Mouse (Mus musculus): ENCODE measurements around the gene Calr.
"Not testable (repeated sequence)": the region's sequence is repeated elsewhere in the genome, so short reads cannot be mapped to it uniquely, and the experiment has no call there.

Calr gene

DNA sequence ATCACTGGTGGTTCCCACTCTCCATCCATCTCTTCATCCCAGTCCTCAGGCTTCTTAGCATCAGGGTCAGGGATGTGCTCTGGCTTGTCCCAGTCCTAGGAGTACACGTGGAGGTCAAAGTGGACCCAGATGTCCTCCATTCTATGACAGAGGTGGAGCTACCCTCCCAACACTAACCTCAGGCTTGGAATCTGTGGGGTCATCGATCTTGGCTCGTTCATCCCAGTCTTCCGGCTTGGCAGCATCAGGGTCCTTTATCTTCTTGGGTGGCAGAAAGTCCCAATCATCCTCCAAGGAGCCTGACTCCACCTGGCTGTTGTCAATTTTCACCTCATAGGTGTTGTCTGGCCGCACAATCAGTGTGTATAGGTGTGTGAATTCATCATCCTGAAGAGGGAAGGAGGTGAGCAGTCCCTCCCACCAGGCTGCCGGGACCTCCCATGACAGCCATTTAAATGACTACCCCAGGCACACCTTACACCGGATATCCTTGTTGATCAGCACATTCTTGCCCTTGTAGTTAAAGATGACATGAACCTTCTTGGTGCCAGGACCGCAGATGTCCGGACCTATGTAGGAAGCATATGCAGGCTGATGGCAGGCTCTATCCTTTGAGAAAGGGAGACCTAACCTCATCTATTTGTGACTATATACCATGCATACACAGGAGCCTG lies 2.2 kb downstream of the Calr start:
- DNase-seq (ENCODE audit: low spot score in 2 of 2) = no peak

DNA sequence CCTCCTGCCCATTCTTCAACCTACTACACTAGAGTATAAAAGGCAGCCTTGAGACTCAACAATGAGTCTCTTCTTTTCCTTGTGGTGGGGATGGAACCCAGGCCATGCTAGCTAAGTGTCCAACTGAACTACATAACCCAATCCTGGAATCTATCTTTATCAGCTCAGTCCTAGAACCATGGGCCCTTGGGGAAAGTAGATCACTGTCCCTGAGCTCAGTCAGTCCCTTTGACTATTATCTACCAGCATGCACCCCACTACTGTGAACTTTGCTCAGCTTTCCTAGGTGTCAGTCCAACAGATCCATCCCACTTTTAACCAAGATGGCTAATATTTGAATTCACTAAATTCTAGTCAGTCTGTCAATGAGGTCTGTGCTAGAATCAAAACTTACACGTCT lies 5.2 kb downstream of the Calr start:
- DNase-seq (ENCODE audit: low spot score in 2 of 2) = no peak

DNA sequence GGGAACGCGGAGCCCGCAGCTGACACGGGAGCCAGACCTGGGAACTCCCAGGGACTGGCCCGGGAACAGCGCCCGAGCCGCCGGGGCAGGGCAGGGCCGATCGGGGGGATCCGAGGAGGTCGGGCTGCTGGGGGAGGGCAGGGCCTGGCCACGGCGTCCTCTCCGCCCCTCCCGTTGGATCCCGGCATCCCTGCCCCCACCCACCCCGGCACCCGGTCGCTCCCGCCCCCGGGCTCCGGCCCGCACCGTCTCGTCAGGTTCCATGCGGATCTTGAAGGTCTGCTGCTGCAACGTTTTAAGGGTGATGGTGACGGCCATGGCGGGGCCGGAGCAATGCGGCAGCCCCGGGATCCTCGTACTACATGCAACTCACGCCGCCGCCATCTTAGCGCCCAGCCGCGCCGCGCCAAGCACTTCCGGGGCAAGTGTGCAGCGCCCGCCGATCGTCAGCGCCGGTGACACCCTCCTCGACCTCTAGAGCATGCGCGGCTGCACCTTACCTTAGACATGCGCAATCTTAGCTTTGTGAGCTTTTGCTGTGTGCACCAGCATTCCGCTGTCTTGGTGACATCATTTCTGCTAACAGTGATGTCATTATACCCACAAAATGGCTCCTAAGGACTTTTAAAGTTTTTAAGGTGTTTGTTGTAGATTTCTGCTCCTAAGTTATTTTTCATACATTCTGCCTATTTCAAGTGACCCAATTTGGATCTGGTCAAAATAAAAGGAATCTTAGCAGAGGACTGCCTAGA lies 6.3 kb downstream of the Calr start, which contains the start of gene Rad23a:
Rad23a (minus strand) TSS at position 418 of the 752 bp plus-strand sequence.
- DNase-seq (ENCODE audit: low spot score in 2 of 2) = peak; percentile 91 to 95

DNA sequence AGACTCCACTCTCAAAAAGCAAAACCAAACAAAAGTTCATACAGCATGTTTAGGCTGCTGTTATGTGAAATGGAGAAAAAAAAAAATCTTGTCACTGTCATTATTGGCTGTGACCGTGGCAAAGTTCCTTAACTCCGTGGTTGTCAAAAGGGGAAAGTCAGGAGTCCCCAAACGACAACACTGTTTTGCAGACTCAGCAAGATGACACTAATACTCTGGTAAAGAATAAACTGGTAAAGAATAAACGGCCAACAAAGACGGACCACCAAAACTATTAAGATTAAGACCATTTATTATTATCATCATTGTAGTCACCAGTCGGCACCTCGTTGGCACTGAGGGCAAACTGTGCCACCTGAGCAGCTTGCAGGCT lies 6.9 kb downstream of the Calr start:
- no peak for DNase-seq (ENCODE audit: low spot score in 2 of 2)

GRCm38 (mm10) chr8:84839411-84839810 lies 7.3 kb downstream of the Calr start:
- no peak for DNase-seq (ENCODE audit: low spot score in 2 of 2)

DNA sequence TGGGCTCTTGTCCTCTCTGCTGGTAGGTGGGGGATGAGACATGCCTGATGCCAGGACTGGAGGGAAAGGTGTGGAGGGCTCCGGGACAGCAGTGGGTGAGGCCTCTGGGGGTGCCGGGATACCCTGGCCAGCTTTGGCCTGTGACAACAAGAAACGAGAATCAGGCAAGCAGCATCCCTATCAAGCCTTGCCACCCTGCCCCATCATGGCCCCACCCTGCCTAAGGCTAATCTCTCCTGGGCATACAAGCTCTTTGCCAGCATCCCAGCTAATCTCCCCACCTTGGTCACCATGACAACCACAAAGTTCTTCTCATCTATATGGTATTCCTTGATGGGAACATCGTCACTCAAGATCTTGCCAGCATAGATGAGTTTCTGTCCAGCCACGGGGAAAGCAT lies 8.2 kb downstream of the Calr start:
- peak; percentile 86 to 88 for DNase-seq (ENCODE audit: low spot score in 2 of 2)

- peak in 1 of 2 experiments; percentile 74 for DNase-seq (ENCODE audit: low spot score in 2 of 2)
These were observed 8.7 kb downstream of the Calr start for GRCm38 (mm10) chr8:84837912-84838470.

DNA sequence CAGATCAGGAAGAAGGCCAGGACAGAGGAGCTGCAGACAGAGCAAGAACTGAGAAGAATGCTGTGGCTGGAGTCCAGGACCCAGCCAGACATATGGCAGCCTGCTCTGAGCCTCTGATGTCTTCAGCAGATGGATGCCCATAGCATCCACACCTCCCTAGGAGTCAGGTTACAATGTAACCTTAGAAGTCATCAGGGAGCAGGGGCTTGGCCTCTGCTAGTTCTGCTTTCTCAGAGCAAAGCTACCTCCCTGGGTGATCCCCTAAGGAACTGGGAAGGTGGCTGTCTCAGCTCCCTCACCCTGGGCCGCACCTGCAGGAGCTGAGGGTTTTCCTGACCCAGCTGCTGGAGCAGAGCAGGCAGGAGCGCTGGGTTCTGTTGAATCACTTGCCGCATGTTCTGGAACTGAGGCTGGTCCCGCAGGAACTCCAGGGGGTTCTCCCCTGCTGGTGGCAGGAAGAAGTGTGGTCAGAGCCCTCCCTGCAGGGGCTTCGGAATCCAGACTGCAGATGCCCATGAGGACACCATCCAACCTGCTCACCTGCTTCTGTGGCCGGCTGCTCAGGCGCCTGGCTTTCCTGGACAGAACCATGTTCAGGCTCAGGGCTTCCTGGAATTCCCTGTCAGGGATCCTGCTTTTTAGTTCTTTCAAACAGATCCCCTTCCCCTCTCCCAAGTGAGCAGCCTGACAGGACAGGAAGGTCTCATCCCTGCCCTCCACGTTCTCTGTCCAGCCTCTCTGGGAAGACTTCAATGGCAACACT lies 9.4 kb downstream of the Calr start:
- DNase-seq (ENCODE audit: low spot score in 2 of 2) = peak in 1 of 2 experiments; percentile 36

GRCm38 (mm10) chr8:84834866-84835855 lies 11.6 kb downstream of the Calr start:
- DNase-seq (ENCODE audit: low spot score in 2 of 2) = peak in 1 of 2 experiments; percentile 64

DNA sequence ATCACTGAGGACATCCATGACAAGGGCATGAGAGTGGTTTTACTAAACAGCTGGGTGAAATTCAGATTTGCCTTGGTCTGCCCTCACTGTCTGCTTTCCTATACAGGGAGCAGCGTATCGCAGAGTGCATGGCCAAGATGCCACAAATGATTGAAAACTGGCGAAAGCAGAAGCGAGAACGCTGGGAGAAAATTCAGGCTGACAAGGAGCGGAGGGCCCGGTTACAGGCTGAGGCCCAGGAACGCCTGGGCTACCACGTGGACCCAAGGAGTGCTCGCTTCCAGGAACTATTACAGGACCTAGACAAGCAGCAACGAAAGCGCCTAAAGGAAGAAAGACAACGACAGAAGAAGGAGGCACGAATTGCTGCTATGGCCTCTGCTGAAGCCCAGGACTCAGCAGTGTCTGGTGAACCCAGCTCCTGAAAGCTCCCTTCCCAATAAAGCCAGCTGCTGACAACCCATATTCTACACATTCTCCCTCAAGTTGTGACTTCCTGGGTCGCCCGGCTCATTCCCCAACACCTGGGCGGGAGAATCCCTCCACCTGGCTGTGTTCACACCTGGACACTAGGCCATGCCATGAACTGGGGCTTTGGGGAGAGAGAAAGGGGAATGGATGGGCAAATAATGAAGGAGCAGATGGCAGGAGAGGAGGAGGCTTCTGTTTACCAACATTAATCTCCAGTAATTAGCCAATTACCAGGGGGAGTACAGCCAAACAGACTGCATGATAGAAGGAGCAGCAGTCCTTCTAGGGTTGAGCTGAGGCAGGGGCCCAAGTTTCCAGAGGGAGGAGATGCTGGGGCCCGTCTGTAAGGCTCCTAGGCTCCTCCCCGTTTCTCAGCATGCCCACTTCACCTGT lies 12.5 kb downstream of the Calr start:
- peak; percentile 22 to 68 for DNase-seq (ENCODE audit: low spot score in 2 of 2)

DNA sequence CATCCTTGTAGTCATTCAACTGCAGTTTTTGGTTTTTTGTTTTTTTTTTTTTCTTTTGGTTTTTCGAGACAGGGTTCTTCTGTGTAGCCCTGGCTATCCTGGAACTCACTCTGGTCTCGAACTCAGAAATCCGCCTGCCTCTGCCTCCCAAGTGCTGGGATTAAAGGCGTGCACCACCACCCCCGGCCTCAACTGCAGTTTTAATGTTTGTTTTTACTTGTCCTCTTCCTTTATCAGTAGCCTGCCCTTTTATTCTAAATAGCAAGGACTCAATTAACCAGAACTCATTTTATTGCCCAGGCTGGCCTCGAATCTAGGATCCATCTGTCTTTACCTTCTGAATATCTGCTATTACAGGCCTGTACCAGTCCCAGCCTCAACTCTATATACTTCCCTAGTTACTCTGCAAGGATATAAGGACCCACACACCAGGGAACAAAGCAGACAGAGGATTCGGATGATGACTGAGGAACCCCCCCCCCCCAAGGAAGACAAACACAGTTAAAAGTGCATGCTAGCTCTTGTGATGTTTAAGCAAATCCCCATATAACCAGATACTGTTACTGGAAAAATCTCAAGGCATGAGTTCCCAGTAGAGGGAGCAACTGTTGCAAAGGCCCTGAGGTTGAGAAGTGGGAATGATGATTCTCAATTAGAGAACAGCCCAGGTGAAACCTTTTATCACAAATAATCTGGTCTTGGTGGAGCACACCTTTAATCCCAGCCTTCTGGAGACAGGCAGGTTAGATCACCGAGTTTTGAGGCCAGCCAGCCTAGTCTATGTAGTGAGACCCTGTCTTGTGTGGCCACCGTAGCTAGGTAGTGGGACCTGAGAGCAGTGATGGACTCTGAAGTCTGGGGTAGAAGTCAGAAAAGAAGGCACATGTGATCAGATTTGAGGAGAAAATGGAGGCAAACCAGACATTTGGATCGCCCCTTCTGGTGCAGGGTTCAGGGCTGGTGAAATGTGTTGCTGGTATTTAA lies 13.7 kb downstream of the Calr start:
- DNase-seq (ENCODE audit: low spot score in 2 of 2) = peak in 1 of 2 experiments; percentile 66

DNA sequence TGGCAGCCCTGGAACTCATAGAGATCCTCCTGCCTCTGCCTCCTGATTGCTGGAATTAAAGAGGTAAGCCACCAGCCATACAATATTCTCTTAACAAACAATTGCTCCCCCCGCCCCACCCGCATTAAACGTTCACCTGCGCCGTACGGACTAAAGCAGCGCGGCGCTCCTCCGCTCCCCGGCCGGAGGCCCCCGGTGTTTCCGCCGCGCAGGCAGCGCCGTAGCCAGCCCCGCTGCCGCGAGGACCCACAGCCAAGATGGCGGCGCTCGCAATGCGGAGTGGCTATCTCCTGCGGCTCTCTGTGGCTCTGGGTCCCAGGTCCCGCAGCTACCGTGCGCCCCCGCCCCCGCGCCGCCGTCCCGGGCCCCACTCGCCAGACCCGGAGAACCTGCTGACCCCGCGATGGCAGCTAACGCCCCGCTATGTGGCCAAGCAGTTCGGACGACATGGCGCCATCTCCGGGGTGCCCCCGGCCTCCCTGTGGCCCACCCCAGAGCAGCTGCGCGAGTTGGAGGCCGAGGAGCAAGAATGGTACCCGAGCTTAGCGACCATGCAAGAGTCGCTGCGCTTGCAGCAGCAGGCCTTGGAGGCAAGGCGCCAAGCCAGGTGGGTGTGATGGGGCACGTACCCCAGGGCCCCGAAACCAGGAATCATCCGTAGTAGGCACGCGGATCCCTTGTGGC lies 14.6 kb downstream of the Calr start:
- DNase-seq (ENCODE audit: low spot score in 2 of 2) = peak; percentile 91 to 95

- peak; percentile 71 to 82 for DNase-seq (ENCODE audit: low spot score in 2 of 2)
These were observed 15.2 kb downstream of the Calr start, which contains the start of gene Gadd45gip1 for GRCm38 (mm10) chr8:84831490-84831889. TSS of gene Gadd45gip1 (plus strand) at chr8:84831522.

DNA sequence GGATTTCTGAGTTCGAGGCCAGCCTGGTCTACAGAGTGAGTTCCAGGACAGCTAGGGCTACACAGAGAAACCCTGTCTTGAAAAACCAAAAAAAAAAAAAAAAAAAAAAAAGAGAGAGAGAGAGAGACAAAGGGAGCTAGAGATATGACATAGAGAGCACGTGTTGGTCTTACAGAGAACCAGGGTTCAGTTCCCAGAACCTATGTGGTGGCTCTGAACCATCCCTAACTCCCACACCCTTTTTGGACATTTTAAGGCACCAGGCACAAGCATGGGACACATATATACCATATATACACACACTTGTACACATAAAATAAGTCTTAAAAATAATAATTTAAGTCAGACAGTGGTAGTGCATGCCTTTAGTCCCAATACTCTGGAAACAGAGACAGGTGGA lies 20.2 kb downstream of the Calr start:
- not testable (repeated sequence) for DNase-seq (ENCODE audit: low spot score in 2 of 2)

DNA sequence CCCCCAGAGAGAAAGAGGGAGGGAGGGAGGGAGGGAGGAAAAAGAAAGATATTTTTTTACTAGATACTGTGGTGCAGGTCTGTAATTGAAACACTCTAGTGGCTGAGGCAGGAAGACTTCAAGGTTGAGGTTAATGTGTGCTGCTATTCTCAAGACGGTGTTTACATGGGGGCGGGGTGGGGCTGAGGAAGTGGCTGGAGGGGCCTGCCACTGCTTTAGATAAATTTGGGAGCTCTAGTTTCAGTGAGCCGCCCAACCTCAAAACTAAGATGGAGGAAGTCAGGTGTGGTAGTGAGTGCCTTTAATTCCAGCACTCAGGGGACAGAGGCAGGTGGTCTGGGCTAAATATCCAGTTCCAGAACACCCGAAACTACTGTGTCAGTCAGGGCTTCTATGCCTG lies 21.1 kb downstream of the Calr start:
- peak in 1 of 2 experiments; percentile 65 for DNase-seq (ENCODE audit: low spot score in 2 of 2)

- DNase-seq (ENCODE audit: low spot score in 2 of 2) = peak; percentile 62 to 85
These were observed 23.1 kb downstream of the Calr start for GRCm38 (mm10) chr8:84823653-84824052.

DNA sequence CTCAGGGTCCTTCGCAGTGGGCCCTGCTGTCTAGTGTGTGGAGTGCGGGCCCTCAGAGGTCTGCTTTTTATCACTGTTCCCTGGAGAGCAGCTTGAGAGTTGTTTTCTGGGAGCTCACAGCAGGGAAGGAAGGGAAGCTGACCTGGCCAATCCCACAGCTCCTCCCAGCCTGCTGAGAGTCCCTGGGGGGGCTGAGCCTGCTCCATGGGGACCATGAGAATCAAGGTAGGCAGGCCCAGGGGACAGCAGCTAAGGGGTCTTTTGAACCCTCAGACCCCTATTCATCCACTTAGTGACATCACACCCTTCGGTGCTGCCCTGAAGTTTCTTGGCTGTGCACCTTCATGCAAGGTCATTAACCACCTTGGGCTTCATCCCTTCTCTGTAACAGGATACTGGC lies 24.0 kb downstream of the Calr start, which contains the start of gene Dand5:
Dand5 (minus strand) TSS at position 101 of the 400 bp plus-strand sequence.
- no peak for DNase-seq (ENCODE audit: low spot score in 2 of 2)

GRCm38 (mm10) chr8:84816117-84816516 lies 30.6 kb downstream of the Calr start:
- no peak for DNase-seq (ENCODE audit: low spot score in 2 of 2)

All from spleen, postnatal 4 days (tissue).